In genomic region chr2:131261481-131262212, GRCm38 (mm10) we compare ENCODE assay signal across 8 mouse cellular contexts. TPM values are rescaled to one million over a fixed set of nuclear protein-coding genes. Genes with fewer than 3 reads are reported as not detected.
DNase-seq lines count a peak whose midpoint lies in the region; ATAC-seq and TF ChIP-seq lines count a peak whose summit lies in the region.

No protein-coding gene starts in this region.

- no peaks in the 10 kb centered on the region for H3K36me3 ChIP-seq in heart, embryonic 12.5 days
- peaks cover 18% of the 10 kb centered on the region for H3K36me3 ChIP-seq in E14TG2a.4 (ENCODE audit: insufficient read depth, low read length)
- no peaks in the 10 kb centered on the region for H3K36me3 ChIP-seq in embryonic facial prominence, embryonic 15.5 days
- no peaks in the 10 kb centered on the region for H3K36me3 ChIP-seq in limb, embryonic 12.5 days
- H3K36me3 ChIP-seq in small intestine, adult 2 months (ENCODE audit: control insufficient read depth, insufficient read depth, low read length) = no peaks in the 10 kb centered on the region

- intact Hi-C loops in heart, postnatal 14 days (cut with DNase I) = loop anchor here (5.0 to 10.0 kb wide), 2 partner anchors 251 to 297 kb away; no protein-coding TSS in a partner anchor

- peak overlapping the region; percentile 68 for H3K4me2 ChIP-seq in heart, embryonic 12.5 days
- peak overlapping the region; percentile 70 for H3K4me2 ChIP-seq in embryonic facial prominence, embryonic 15.5 days (replicated peaks)
- peak overlapping the region; percentile 75 for H3K4me2 ChIP-seq in limb, embryonic 12.5 days

- peak; percentile 62 for ATAC-seq in heart, embryonic 12.5 days (ENCODE audit: insufficient number of reproducible peaks, low FRiP score)
- peak; percentile 63 for ATAC-seq in embryonic facial prominence, embryonic 15.5 days (ENCODE audit: insufficient number of reproducible peaks, low FRiP score, low TSS enrichment, low read depth)
- peak; percentile 81 for ATAC-seq in limb, embryonic 12.5 days (ENCODE audit: insufficient number of reproducible peaks, insufficient read depth, low FRiP score, low TSS enrichment, low read depth)

- DNase-seq in heart, postnatal 14 days = no peak
- no peak for DNase-seq in Muller cell, postnatal 12 days (ENCODE audit: inconsistent ontology term)
- DNase-seq in spleen, postnatal 14 days (ENCODE audit: low spot score in 2 of 2) = no peak

- no peak for TF ChIP-seq POLR2A in small intestine, adult 2 months (IDR thresholded peaks at IDR 0.05; ENCODE audit: low read depth, low read length)

- no peaks in the 10 kb centered on the region for H3K9me3 ChIP-seq in heart, embryonic 12.5 days (replicated peaks)
- no peaks in the 10 kb centered on the region for H3K9me3 ChIP-seq in E14TG2a.4 (ENCODE audit: low read length)
- no peaks in the 10 kb centered on the region for H3K9me3 ChIP-seq in embryonic facial prominence, embryonic 15.5 days (replicated peaks)
- no peaks in the 10 kb centered on the region for H3K9me3 ChIP-seq in limb, embryonic 12.5 days

- WGBS in heart, embryonic 12.5 days = 7% methylated on average over 10 of the region's 10 CpGs
- WGBS in embryonic facial prominence, embryonic 15.5 days = 3% methylated on average over 10 of the region's 10 CpGs
- 4% methylated on average over 10 of the region's 10 CpGs for WGBS in limb, embryonic 12.5 days
- 10% methylated on average over 10 of the region's 10 CpGs for WGBS in small intestine, adult 2 months

- H3K27ac ChIP-seq in heart, embryonic 12.5 days (ENCODE audit: poor library complexity, severe bottlenecking) = peak overlapping the region; percentile 91
- H3K27ac ChIP-seq in embryonic facial prominence, embryonic 15.5 days (replicated peaks) = peak overlapping the region; percentile 100
- H3K27ac ChIP-seq in limb, embryonic 12.5 days = peak overlapping the region; percentile 100
- peak overlapping the region; percentile 80 for H3K27ac ChIP-seq in small intestine, adult 2 months (ENCODE audit: insufficient read depth, low read depth, low read length)

- TF ChIP-seq CTCF in E14TG2a.4 (conservative IDR thresholded peaks at IDR 0.05; ENCODE audit: low read length) = no peak
- TF ChIP-seq CTCF in small intestine, adult 2 months (IDR thresholded peaks at IDR 0.05; ENCODE audit: extremely low read depth, insufficient read length, insufficient replicate concordance, low read depth, low read length) = no peak

- H3K27me3 ChIP-seq in heart, embryonic 12.5 days (replicated peaks) = no peaks in the 10 kb centered on the region
- H3K27me3 ChIP-seq in E14TG2a.4 (ENCODE audit: insufficient read depth, low read length) = no peaks in the 10 kb centered on the region
- no peaks in the 10 kb centered on the region for H3K27me3 ChIP-seq in embryonic facial prominence, embryonic 15.5 days
- H3K27me3 ChIP-seq in limb, embryonic 12.5 days = no peaks in the 10 kb centered on the region
- no peaks in the 10 kb centered on the region for H3K27me3 ChIP-seq in small intestine, adult 2 months (ENCODE audit: control insufficient read depth, insufficient read depth, low read length)

- peaks cover 34% of the 10 kb centered on the region for H3K4me1 ChIP-seq in heart, embryonic 12.5 days (replicated peaks)
- peaks cover 43% of the 10 kb centered on the region for H3K4me1 ChIP-seq in E14TG2a.4 (replicated peaks; ENCODE audit: low read depth, low read length)
- H3K4me1 ChIP-seq in embryonic facial prominence, embryonic 15.5 days = peaks cover 27% of the 10 kb centered on the region
- H3K4me1 ChIP-seq in limb, embryonic 12.5 days (replicated peaks) = peaks cover 25% of the 10 kb centered on the region
- H3K4me1 ChIP-seq in small intestine, adult 2 months (ENCODE audit: control insufficient read depth, insufficient read depth, insufficient read length, low read length) = peaks cover 13% of the 10 kb centered on the region; the same call in 1 of the 2 replicates

- peak overlapping the region; percentile 87 for H3K4me3 ChIP-seq in heart, embryonic 12.5 days
- peak overlapping the region; percentile 92 for H3K4me3 ChIP-seq in E14TG2a.4 (replicated peaks; ENCODE audit: low read length)
- peak overlapping the region; percentile 83 for H3K4me3 ChIP-seq in embryonic facial prominence, embryonic 15.5 days (replicated peaks)
- H3K4me3 ChIP-seq in limb, embryonic 12.5 days (replicated peaks) = peak overlapping the region; percentile 88
- H3K4me3 ChIP-seq in small intestine, adult 2 months (ENCODE audit: low read depth, low read length) = peak overlapping the region; percentile 70

- H3K9ac ChIP-seq in heart, embryonic 12.5 days = peak overlapping the region; percentile 69
- peak overlapping the region; percentile 26 for H3K9ac ChIP-seq in embryonic facial prominence, embryonic 15.5 days
- peak overlapping the region; percentile 67 for H3K9ac ChIP-seq in limb, embryonic 12.5 days (replicated peaks)

RNA-seq across cellular contexts. Expression of gene Pank2, which starts 0.6 kb away (rescaled TPM):
- 37.1 and 37.6 TPM in 2 replicates for polyA plus RNA-seq in heart, embryonic 12.5 days (2016; fragmentation: Nextera tagmentation; extraction: Ambion mirVana)
- 10 to 100 TPM; 27.2 to 28.2 TPM for total RNA-seq in heart, postnatal 14 days (2021)
- polyA plus RNA-seq in embryonic facial prominence, embryonic 15.5 days (2015; fragmentation: Nextera tagmentation; extraction: Ambion mirVana) = 34.7 and 39.1 TPM in 2 replicates
- 59.7 and 65.6 TPM in 2 replicates for polyA plus RNA-seq in limb, embryonic 12.5 days (2016; fragmentation: Nextera tagmentation; extraction: Ambion mirVana)
- 6.6 and 11.1 TPM in 2 replicates for polyA plus RNA-seq in small intestine, adult 2 months (2012; rRNA removed)

RNA-seq across cellular contexts. Expression of gene Mavs, which starts 27.8 kb away (rescaled TPM):
- polyA plus RNA-seq in heart, embryonic 12.5 days (2016; fragmentation: Nextera tagmentation; extraction: Ambion mirVana) = 20.3 and 20.6 TPM in 2 replicates
- 10 to 100 TPM; 52.1 to 54.8 TPM for total RNA-seq in heart, postnatal 14 days (2021)
- polyA plus RNA-seq in embryonic facial prominence, embryonic 15.5 days (2015; fragmentation: Nextera tagmentation; extraction: Ambion mirVana) = 21.7 and 25.1 TPM in 2 replicates
- polyA plus RNA-seq in limb, embryonic 12.5 days (2016; fragmentation: Nextera tagmentation; extraction: Ambion mirVana) = 17.2 and 17.9 TPM in 2 replicates
- 49.8 and 80.8 TPM in 2 replicates for polyA plus RNA-seq in small intestine, adult 2 months (2012; rRNA removed)

RNA-seq across cellular contexts. Expression of gene Ap5s1, which starts 54.8 kb away (rescaled TPM):
- 30.1 and 32.0 TPM in 2 replicates for polyA plus RNA-seq in heart, embryonic 12.5 days (2016; fragmentation: Nextera tagmentation; extraction: Ambion mirVana)
- 10 to 100 TPM; 37.3 to 40.8 TPM for total RNA-seq in heart, postnatal 14 days (2021)
- polyA plus RNA-seq in embryonic facial prominence, embryonic 15.5 days (2015; fragmentation: Nextera tagmentation; extraction: Ambion mirVana) = 27.9 and 28.0 TPM in 2 replicates
- polyA plus RNA-seq in limb, embryonic 12.5 days (2016; fragmentation: Nextera tagmentation; extraction: Ambion mirVana) = 23.3 and 26.7 TPM in 2 replicates
- polyA plus RNA-seq in small intestine, adult 2 months (2012; rRNA removed) = 37.1 and 90.0 TPM in 2 replicates
